In genomic region chr11:70763936-70764808, GRCm38 (mm10) we compare ENCODE assay signal across 7 mouse cellular contexts. TPM values are rescaled to one million over a fixed set of nuclear protein-coding genes. Genes with fewer than 3 reads are reported as not detected.
DNase-seq lines count a peak whose midpoint lies in the region; ATAC-seq and TF ChIP-seq lines count a peak whose summit lies in the region.

TSS of gene Zfp3 (plus strand) at chr11:70764209.

- DNase-seq in adrenal gland, postnatal 25 days, result peak; percentile 85
- peak; percentile 81 to 83 for DNase-seq in heart, adult 18-20 months
- DNase-seq in kidney, adult 2 months, result peak; percentile 90
- peak; percentile 84 for DNase-seq in midbrain, embryonic 14.5 days
- DNase-seq in spleen, adult 18-20 months, result peak; percentile 78 to 80

- H3K4me3 ChIP-seq in embryonic facial prominence, embryonic 12.5 days, result peak within 1 kb of the TSS; percentile 81
- H3K4me3 ChIP-seq in kidney, adult 2 months (ENCODE audit: insufficient read depth, low read depth, low read length), result peak within 1 kb of the TSS; percentile 94
- H3K4me3 ChIP-seq in limb, embryonic 12.5 days (replicated peaks), result peak within 1 kb of the TSS; percentile 79
- peak within 1 kb of the TSS; percentile 84 for H3K4me3 ChIP-seq in midbrain, embryonic 14.5 days (replicated peaks; ENCODE audit: low read depth, low read length)

- 0 out of 2 replicates have a peak, but pooled peaks cover 2% of the 10 kb centered on the region for H3K36me3 ChIP-seq in embryonic facial prominence, embryonic 12.5 days
- peaks cover 2% of the 10 kb centered on the region; the same call in 1 of the 2 replicates for H3K36me3 ChIP-seq in kidney, adult 2 months (ENCODE audit: control insufficient read depth, insufficient read depth, low read length)
- 0 out of 2 replicates have a peak, but pooled peaks cover 7% of the 10 kb centered on the region for H3K36me3 ChIP-seq in limb, embryonic 12.5 days
- 0 out of 2 replicates have a peak, but pooled peaks cover 4% of the 10 kb centered on the region for H3K36me3 ChIP-seq in midbrain, embryonic 14.5 days (ENCODE audit: control insufficient read depth, insufficient read depth, low read length)

- H3K9me3 ChIP-seq in embryonic facial prominence, embryonic 12.5 days, result no peaks in the 10 kb centered on the region
- no peaks in the 10 kb centered on the region for H3K9me3 ChIP-seq in limb, embryonic 12.5 days
- H3K9me3 ChIP-seq in midbrain, embryonic 14.5 days (ENCODE audit: control insufficient read depth, low read length), result no peaks in the 10 kb centered on the region

- peak within 1 kb of the TSS; percentile 81 for H3K27ac ChIP-seq in embryonic facial prominence, embryonic 12.5 days
- H3K27ac ChIP-seq in kidney, adult 2 months (ENCODE audit: insufficient read depth, low read depth, low read length), result peak within 1 kb of the TSS; percentile 92
- H3K27ac ChIP-seq in limb, embryonic 12.5 days, result peak within 1 kb of the TSS; percentile 80
- peak within 1 kb of the TSS; percentile 76 for H3K27ac ChIP-seq in midbrain, embryonic 14.5 days (replicated peaks; ENCODE audit: low read depth, low read length)

- H3K4me1 ChIP-seq in embryonic facial prominence, embryonic 12.5 days, result no peaks in the 10 kb centered on the region
- H3K4me1 ChIP-seq in kidney, adult 2 months (ENCODE audit: control insufficient read depth, insufficient read depth, low read length), result peaks cover 6% of the 10 kb centered on the region; the same call in 1 of the 2 replicates
- H3K4me1 ChIP-seq in limb, embryonic 12.5 days (replicated peaks), result peaks cover 8% of the 10 kb centered on the region
- H3K4me1 ChIP-seq in midbrain, embryonic 14.5 days (ENCODE audit: control insufficient read depth, insufficient read depth, low read length), result 0 out of 2 replicates have a peak, but pooled peaks cover 7% of the 10 kb centered on the region

- H3K4me2 ChIP-seq in embryonic facial prominence, embryonic 12.5 days (replicated peaks), result peak within 1 kb of the TSS; percentile 59
- H3K4me2 ChIP-seq in limb, embryonic 12.5 days, result peak within 1 kb of the TSS; percentile 77
- peak within 1 kb of the TSS; percentile 69 for H3K4me2 ChIP-seq in midbrain, embryonic 14.5 days (ENCODE audit: low read length)

- WGBS in embryonic facial prominence, embryonic 12.5 days, result 1% methylated on average over 78 of the region's 78 CpGs
- under 1% methylated on average over 75 of the region's 78 CpGs for WGBS in kidney, adult 2 months
- WGBS in limb, embryonic 12.5 days, result under 1% methylated on average over 78 of the region's 78 CpGs
- under 1% methylated on average over 78 of the region's 78 CpGs for WGBS in midbrain, embryonic 14.5 days

- no peak for TF ChIP-seq CTCF in kidney, adult 2 months (conservative IDR thresholded peaks at IDR 0.05; ENCODE audit: insufficient read depth, insufficient read length, low read depth, low read length)

- ATAC-seq in embryonic facial prominence, embryonic 12.5 days (ENCODE audit: insufficient number of reproducible peaks, insufficient read depth, low FRiP score, low TSS enrichment), result peak; percentile 72
- peak; percentile 78; the same call in 1 of the 2 replicates for ATAC-seq in limb, embryonic 12.5 days (ENCODE audit: insufficient number of reproducible peaks, insufficient read depth, low FRiP score, low TSS enrichment, low read depth)
- ATAC-seq in midbrain, embryonic 14.5 days (ENCODE audit: low FRiP score, low TSS enrichment), result peak; percentile 71

- H3K9ac ChIP-seq in embryonic facial prominence, embryonic 12.5 days, result peak within 1 kb of the TSS; percentile 78
- H3K9ac ChIP-seq in limb, embryonic 12.5 days (replicated peaks), result peak within 1 kb of the TSS; percentile 81
- peak within 1 kb of the TSS; percentile 80 for H3K9ac ChIP-seq in midbrain, embryonic 14.5 days (replicated peaks; ENCODE audit: low read length)

- H3K27me3 ChIP-seq in embryonic facial prominence, embryonic 12.5 days, result no peaks in the 10 kb centered on the region
- no peaks in the 10 kb centered on the region for H3K27me3 ChIP-seq in kidney, adult 2 months (replicated peaks; ENCODE audit: control insufficient read depth, insufficient read depth, low read length)
- H3K27me3 ChIP-seq in limb, embryonic 12.5 days, result no peaks in the 10 kb centered on the region
- no peaks in the 10 kb centered on the region for H3K27me3 ChIP-seq in midbrain, embryonic 14.5 days (ENCODE audit: control insufficient read depth, insufficient read depth, low read length)

- TF ChIP-seq POLR2A in kidney, adult 2 months (IDR thresholded peaks at IDR 0.05; ENCODE audit: low read depth, low read length), result peak; percentile 27

RNA-seq across cellular contexts. Expression of gene Zfp3, which starts in this region (rescaled TPM):
- total RNA-seq in adrenal gland, postnatal 25 days (2021), result 10.8 and 13.4 TPM in 2 replicates
- polyA plus RNA-seq in embryonic facial prominence, embryonic 12.5 days (2016; fragmentation: Nextera tagmentation; extraction: Ambion mirVana), result 6.8 and 7.5 TPM in 2 replicates
- 1 to 10 TPM; 7.5 to 7.7 TPM for total RNA-seq in heart, adult 18-20 months (2021)
- polyA plus RNA-seq in kidney, adult 2 months (2012; rRNA removed), result 1.7 and 2.4 TPM in 2 replicates
- polyA plus RNA-seq in limb, embryonic 12.5 days (2016; fragmentation: Nextera tagmentation; extraction: Ambion mirVana), result 6.8 and 7.2 TPM in 2 replicates
- 14.8 and 16.8 TPM in 2 replicates for polyA plus RNA-seq in midbrain, embryonic 14.5 days (2014; fragmentation: Nextera tagmentation; extraction: Ambion mirVana)

Comparison
In these comparisons a context has a peak if more than half of its experiments do, and no peak if none do; other contexts are left out.
1. Peak in every context shown above with its lines: DNase-seq, ATAC-seq, H3K4me3 ChIP-seq and H3K27ac ChIP-seq.